Mouse (Mus musculus) NIH3T3 (cell line): ENCODE data around the gene Il4ra.

Experiments used
- DNase-seq: peaks from one replicate; pipeline ENCODE4 v3.0.0-alpha.2; 2012; ENCODE audit warnings: low read depth

The Il4ra gene

GRCm38 (mm10) chr7:125600136-125600535 is 48.2 kb downstream of the Il4ra start:
- DNase-seq: no peak

DNA sequence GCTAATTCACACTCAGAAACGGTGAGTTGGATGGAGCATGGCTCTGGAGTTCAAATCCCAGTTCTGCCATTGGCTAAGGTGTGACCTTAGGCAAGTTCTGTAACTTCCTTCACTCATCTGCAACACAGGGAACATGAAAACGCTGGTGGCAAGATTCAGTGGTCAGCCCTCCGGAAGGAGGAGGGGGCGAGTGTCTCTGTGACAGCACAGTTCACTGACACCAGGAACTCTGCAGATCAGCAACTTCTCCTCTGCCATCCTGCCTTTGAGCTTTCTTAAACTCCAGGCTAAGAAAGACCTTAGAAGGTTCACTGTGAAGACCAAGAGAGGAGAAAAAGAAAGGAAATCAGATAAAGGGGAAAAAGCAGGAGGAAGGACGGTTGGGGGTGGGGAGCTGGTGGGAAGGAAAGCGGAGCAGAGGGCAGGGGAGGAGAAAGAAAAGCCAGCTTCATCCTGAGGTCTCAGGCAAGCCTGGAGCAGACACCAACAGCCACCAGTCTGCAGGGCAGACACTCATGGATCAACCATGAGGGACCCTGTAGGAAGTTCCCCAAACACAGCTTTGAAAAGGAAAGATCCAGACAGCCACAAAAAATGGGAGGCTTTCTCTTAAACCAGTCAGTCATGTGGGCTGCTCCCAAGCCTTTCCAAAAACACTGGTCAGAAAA is 48.8 kb downstream of the Il4ra start:
- DNase-seq: no peak

DNA sequence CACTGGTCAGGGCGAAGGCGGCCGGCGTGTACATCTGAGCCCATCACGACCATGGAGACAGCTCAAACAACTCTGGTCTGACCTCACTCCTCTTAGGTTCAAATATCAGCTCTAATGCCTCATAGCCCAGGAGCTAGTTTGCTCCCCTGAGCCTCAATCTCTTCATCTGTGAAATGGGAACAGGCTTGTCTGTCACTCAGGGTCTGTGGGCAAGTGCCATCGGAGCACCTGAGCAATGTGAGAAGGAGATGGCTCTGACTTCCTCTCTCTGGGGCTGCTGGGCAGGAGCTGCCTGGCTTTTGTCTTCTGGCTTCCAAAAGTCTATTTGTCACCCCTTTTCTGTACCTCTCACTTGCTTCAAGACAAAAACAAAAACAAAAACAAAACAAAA is 49.4 kb downstream of the Il4ra start:
- DNase-seq: no peak

- no peak for DNase-seq
Observed at GRCm38 (mm10) chr7:125601821-125602448, 50.0 kb downstream of the Il4ra start.

- no peak for DNase-seq
Observed at GRCm38 (mm10) chr7:125603185-125603631, 51.3 kb downstream of the Il4ra start, which contains the start of gene Il21r. Il21r (plus strand) TSS chr7:125603429.

GRCm38 (mm10) chr7:125604362-125605319 is 52.7 kb downstream of the Il4ra start:
- no peak for DNase-seq

DNA sequence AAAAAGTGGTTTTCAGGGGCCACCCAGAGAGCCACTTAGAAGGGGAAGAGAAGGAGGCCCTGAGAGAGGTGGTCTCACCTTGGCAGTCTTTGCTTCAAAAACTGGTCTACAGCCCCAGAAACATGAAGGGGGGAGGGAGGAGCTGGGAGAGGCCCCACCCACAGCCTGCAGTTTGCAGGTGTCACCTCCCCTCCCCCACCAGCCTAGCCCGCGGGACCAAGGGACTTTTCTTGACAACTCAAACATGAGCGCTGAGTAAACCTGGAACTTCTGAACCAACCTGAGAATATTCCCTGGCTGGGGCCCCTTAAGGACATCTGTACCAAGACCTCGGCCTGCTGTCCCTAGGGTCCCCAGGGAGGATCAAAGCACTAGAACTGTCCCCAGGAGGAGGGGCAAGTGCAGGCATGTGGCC is 53.8 kb downstream of the Il4ra start:
- no peak for DNase-seq

GRCm38 (mm10) chr7:125606265-125607164 is 54.6 kb downstream of the Il4ra start:
- DNase-seq: no peak

DNA sequence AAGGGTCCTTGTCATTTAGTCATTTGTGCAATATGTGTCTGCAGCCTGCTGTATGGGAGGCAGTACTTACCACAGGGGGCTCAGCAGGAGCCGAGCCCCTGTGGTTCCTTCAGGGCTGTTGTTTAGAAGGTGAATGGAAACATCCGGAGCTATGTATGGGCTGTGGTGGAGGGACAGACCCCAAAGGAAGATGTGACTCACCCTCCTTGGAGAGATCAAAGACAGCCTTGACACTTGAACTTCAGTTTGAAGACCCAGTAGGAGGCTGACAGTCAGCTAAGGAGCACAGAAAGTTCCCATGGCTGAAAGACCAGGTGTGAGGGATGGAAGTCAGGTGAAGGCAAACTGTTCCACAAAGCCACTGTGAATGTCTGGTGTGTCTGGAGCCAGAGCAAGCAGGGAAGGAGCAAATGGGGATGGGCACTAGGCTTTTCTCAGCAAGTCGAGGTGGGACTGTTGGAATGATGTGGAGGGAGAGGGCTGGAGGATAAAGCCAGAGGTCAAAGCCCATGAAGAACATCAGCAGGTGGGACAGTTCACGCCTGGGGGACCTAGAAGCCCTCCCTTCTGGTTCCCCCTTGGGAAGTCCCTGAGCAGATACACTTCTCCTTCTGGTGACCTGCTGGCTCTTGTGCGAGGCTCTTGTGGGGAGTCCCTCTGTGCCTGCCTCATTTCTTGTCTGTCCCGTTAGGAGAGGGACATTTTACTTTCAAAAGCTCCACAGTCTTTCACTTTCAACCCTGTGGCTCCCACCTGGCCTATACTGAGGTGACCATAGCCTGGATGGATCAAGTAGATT is 55.7 kb downstream of the Il4ra start:
- no peak for DNase-seq

- no peak for DNase-seq
Observed at GRCm38 (mm10) chr7:125608183-125608688, 56.3 kb downstream of the Il4ra start.

DNA sequence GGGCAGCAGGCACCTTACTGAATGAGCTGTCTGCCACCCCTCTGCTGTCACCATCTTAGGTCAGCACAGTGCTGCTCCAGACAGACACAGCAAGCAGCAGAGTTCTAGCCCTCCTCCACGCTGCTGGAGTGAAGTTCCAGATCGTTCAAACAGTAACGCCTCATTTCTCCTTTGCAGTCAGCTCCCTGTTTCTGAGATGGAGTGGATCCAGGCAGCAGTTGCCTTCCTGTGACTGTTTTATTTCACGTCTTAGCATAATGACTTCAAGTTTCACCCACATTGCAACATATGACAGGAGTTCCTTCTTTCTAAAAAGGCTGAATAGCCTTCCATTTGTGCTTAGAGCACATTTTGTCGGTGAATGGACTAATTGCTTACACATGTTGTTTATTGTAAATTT is 61.7 kb downstream of the Il4ra start:
- DNase-seq: no peak

DNA sequence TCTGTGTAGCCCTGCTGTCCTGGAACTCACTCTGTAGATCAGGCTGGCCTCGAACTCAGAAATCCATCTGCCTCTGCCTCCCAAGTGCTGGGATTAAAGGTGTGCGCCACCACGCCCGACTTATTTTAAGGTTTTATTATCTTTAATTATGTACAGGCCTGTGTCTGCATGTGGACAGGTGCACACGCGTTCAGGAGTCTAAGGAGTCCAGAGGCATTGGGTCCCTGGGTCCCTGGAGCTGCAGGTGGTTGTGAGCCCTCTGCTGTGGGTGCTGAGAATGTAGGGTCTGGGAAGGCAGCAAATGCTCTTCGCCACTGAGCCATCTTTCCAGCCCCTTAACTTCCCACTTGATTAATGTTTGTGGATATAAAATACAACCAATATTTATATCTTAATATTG is 63.5 kb downstream of the Il4ra start:
- no peak for DNase-seq

DNA sequence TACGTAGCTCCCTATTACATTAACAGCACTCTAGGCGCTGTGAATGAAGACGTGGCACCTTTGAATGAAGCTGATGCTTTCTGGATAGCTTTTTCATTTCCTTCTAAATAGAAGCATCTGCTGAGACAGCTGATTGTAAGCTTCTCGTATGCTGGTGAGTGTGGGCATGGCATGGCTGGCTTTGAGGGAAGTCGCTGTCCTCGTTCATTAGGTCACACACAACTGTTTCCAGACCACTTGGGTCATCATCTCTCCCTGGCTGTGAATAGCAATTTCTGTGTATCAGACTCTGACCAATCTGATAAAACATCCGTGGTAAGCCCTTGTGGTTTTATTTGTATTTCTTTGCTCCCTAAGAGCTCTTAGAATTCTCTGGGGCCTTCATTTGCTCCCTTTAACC is 66.1 kb downstream of the Il4ra start:
- DNase-seq: no peak

DNA sequence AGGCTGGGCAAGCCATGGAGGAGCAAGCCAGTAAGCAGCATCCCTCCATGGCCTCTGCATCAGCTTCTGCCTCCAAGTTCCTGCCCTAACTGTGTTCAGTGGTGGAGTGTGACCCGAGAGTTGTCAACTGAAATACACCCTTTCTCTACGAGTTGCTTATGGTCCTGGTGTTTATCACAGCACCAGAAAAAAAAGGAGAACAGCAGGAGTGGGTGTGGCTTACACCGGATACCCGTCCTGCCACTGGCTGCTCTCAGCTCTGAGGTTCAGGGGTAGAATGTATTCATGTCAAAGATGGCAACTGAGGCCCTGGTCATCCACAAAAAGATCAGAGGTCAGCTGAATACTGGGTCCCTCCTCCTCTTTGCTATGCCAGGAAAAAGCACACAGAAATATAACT is 68.2 kb downstream of the Il4ra start:
- no peak for DNase-seq

DNA sequence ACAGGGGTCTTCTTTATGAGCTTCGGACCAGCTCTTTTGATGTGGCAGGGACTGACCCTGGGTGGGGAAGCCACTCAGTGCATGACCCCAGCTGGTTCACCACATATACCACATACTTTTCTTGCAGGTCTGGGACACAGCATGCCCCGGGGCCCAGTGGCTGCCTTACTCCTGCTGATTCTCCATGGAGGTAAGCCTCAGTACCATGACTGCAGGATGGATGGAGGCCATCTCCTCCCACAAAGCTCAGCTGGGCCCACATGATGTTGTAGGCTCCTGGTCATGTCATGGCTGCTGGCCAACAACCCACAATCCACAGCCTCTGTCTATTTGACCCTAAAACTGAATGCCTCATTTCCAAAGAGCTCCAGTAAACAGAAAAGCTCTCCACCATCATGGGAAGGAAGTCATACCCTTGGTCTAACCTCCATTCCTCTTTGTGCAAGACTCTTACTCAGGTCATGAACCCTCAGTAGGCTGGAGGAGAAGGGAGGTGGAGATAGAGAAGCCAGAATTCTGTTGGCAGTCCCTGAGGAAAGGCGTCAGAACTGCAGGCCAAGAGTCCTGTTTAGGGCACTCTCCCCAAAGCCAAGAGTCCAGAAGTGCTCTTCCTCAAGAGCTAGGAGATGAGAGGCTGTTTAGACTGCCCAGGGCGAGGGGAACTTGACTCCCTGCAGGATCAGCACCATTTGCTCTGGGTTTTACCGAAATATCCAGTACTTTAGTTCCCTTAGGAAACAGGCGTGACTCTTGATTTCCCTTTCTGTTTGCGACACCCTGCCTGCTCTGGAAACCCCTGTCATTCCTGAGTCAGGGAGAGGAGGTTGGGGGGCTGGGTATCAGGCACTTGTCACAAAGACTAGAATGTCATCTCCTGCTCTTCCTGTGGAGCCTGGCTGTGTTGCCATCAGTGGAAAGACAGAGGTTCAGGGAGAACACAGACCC is 71.1 kb downstream of the Il4ra start:
- peak; percentile 14 for DNase-seq

GRCm38 (mm10) chr7:125625219-125625618 is 73.3 kb downstream of the Il4ra start:
- DNase-seq: no peak

GRCm38 (mm10) chr7:125625829-125626228 is 73.9 kb downstream of the Il4ra start:
- no peak for DNase-seq
